Mouse (Mus musculus) cerebellum, adult 2 months (tissue): ENCODE data around the gene Fam83g.

Experiments
- CTCF ChIP-seq: fragments of 200-500 bp; IDR thresholded peaks from 2 replicates; pipeline ENCODE4 v1.5.1; 2011; ENCODE audit warnings: low read depth, mild to moderate bottlenecking, control low read depth, low read length, moderate library complexity, borderline replicate concordance; ENCODE audit not compliant: insufficient read depth
- POLR2A ChIP-seq: fragments of 200-500 bp; IDR thresholded peaks from 2 replicates; pipeline ENCODE4 v1.6.1; 2011; ENCODE audit warnings: low read length, control low read depth, borderline replicate concordance; ENCODE audit not compliant: insufficient read depth

- TF ChIP-seq CTCF, result no peak
- no peak for TF ChIP-seq POLR2A
Observed at GRCm38 (mm10) chr11:61649626-61650025, 34.3 kb upstream of the Fam83g start.
